Mouse (Mus musculus): ENCODE results near the gene Ttc30b. TPM values are rescaled to one million over a fixed set of nuclear protein-coding genes. Genes with fewer than 3 reads are reported as not detected.

Ttc30b gene
- polyA plus RNA-seq, 1 experiment from 2014 or later = 9.5 TPM

GRCm38 (mm10) chr2:75895711-75896110 lies 42.7 kb downstream of the Ttc30b start:
- Histone ChIP-seq H3K4me2 (no peak overlapping the region), H3K27ac (no peak overlapping the region), H3K9me3 (no peaks in the 10 kb centered on the region), H3K4me1 (no peaks in the 10 kb centered on the region), H3K36me3 (peaks cover 4% of the 10 kb centered on the region; the same call in 1 of the 2 replicates), H3K9ac (no peak overlapping the region), H3K27me3 (replicated peaks) (no peaks in the 10 kb centered on the region), H3K4me3 (replicated peaks) (no peak overlapping the region)
- WGBS = 81% methylated on average over 5 of the region's 5 CpGs
- ATAC-seq (ENCODE audit: insufficient read depth, low FRiP score, low read depth) = no peak

- H3K9ac ChIP-seq = no peak overlapping the region
- WGBS = 82% methylated on average over 4 of the region's 4 CpGs
- no peaks in the 10 kb centered on the region for H3K4me1 ChIP-seq
- no peaks in the 10 kb centered on the region for H3K9me3 ChIP-seq
- H3K36me3 ChIP-seq = 0 out of 2 replicates have a peak, but pooled peaks cover 8% of the 10 kb centered on the region
- ATAC-seq (ENCODE audit: insufficient read depth, low FRiP score, low read depth) = no peak
- H3K4me3 ChIP-seq (replicated peaks) = no peak overlapping the region
- no peak overlapping the region for H3K27ac ChIP-seq
- H3K4me2 ChIP-seq = no peak overlapping the region
- H3K27me3 ChIP-seq (replicated peaks) = no peaks in the 10 kb centered on the region
These were observed 46.4 kb downstream of the Ttc30b start for GRCm38 (mm10) chr2:75891981-75892380.

Other genes starting within 250 kb of the Ttc30b start
- gene Nfe2l2, start 233.9 kb downstream of the Ttc30b start, polyA plus RNA-seq (2015; fragmentation: Nextera tagmentation; extraction: Ambion mirVana) = 93.9 and 97.4 TPM in 2 replicates
- 29.8 and 35.5 TPM in 2 replicates for gene Agps, start 106.4 kb downstream of the Ttc30b start, polyA plus RNA-seq (2015; fragmentation: Nextera tagmentation; extraction: Ambion mirVana)
- 0.19 and 0.37 TPM in 2 replicates for gene Ttc30a2, start 39.6 kb upstream of the Ttc30b start, polyA plus RNA-seq (2015; fragmentation: Nextera tagmentation; extraction: Ambion mirVana)
- gene Ttc30a1, start 43.4 kb upstream of the Ttc30b start, polyA plus RNA-seq (2015; fragmentation: Nextera tagmentation; extraction: Ambion mirVana) = 6.1 and 7.2 TPM in 2 replicates

All from stomach, embryonic 15.5 days (tissue).